Mouse (Mus musculus) erythroblast, embryonic 14.5 days (primary cell): ENCODE data around the gene 4930469K13Rik. TPM values are rescaled to one million over a fixed set of nuclear protein-coding genes. Genes with fewer than 3 reads are reported as not detected.

Source experiments
- H3K27me3 ChIP-seq: 2 replicates; pipeline ENCODE4 v1.6.1; 2012; ENCODE audit warnings: inconsistent platforms; ENCODE audit not compliant: control insufficient read depth
- H3K36me3 ChIP-seq: 2 replicates; pipeline ENCODE4 v1.6.1; 2012; ENCODE audit warnings: mild to moderate bottlenecking, inconsistent platforms; ENCODE audit not compliant: control insufficient read depth
- H3K4me1 ChIP-seq: 2 replicates; pipeline ENCODE4 v1.6.1; 2012; ENCODE audit warnings: inconsistent platforms; ENCODE audit not compliant: control insufficient read depth
- H3K4me3 ChIP-seq: replicated peaks from 2 replicates; pipeline ENCODE3; 2012; ENCODE audit warnings: moderate library complexity, mild to moderate bottlenecking, inconsistent platforms
- H3K9me3 ChIP-seq: 2 replicates; pipeline ENCODE4 v1.6.1; 2012; ENCODE audit warnings: low read length, inconsistent platforms, mixed read lengths; ENCODE audit not compliant: control insufficient read depth
- GATA1 ChIP-seq: IDR thresholded peaks from 2 replicates; pipeline ENCODE4 v1.6.1; 2012; ENCODE audit warnings: low read length, inconsistent platforms, mixed read lengths
- TAL1 ChIP-seq: IDR thresholded peaks from 3 replicates; pipeline ENCODE4 v1.6.1; 2012; ENCODE audit warnings: low read length, inconsistent platforms, mixed read lengths
- polyA plus RNA-seq: library from polyadenylated mRNA; stranded (reverse); fragments of >175 nt; gene quantifications from 2 replicates; pipeline ENCODE4 v1.2.3, GENCODE M21; 2012

Gene 4930469K13Rik
- polyA plus RNA-seq, 1 experiment: not detected

GRCm38 (mm10) chr11:34048375-34049124 lies 49.8 kb downstream of the 4930469K13Rik start:
- Histone ChIP-seq H3K9me3 (no peaks in the 10 kb centered on the region), H3K36me3 (no peaks in the 10 kb centered on the region), H3K4me3 (no peak overlapping the region), H3K4me1 (peaks cover 2% of the 10 kb centered on the region; the same call in 1 of the 2 replicates), H3K27me3 (no peaks in the 10 kb centered on the region)
- TF ChIP-seq GATA1 (no peak), TAL1 (no peak)

GRCm38 (mm10) chr11:34047542-34047937 lies 50.8 kb downstream of the 4930469K13Rik start:
- H3K36me3 ChIP-seq: no peaks in the 10 kb centered on the region
- peaks cover 2% of the 10 kb centered on the region; the same call in 1 of the 2 replicates for H3K4me1 ChIP-seq
- TF ChIP-seq TAL1: no peak
- no peak for TF ChIP-seq GATA1
- peak overlapping the region; percentile 16 for H3K4me3 ChIP-seq
- H3K27me3 ChIP-seq: no peaks in the 10 kb centered on the region
- H3K9me3 ChIP-seq: no peaks in the 10 kb centered on the region

- no peaks in the 10 kb centered on the region for H3K9me3 ChIP-seq
- no peaks in the 10 kb centered on the region for H3K36me3 ChIP-seq
- no peaks in the 10 kb centered on the region for H3K4me1 ChIP-seq
- no peaks in the 10 kb centered on the region for H3K27me3 ChIP-seq
- H3K4me3 ChIP-seq: peak within 1 kb of the TSS; percentile 16
- TF ChIP-seq TAL1 (no peak), GATA1 (no peak)
Measured at GRCm38 (mm10) chr11:34046767-34047541, 51.4 kb downstream of the 4930469K13Rik start, which contains the start of gene Lcp2. Lcp2 (plus strand) TSS chr11:34046920.

GRCm38 (mm10) chr11:34042808-34043207 lies 55.5 kb downstream of the 4930469K13Rik start:
- Histone ChIP-seq H3K36me3 (no peaks in the 10 kb centered on the region), H3K4me3 (no peak overlapping the region), H3K9me3 (no peaks in the 10 kb centered on the region), H3K27me3 (no peaks in the 10 kb centered on the region), H3K4me1 (no peaks in the 10 kb centered on the region)
- TF ChIP-seq TAL1: no peak
- no peak for TF ChIP-seq GATA1

GRCm38 (mm10) chr11:34040061-34040460 lies 58.3 kb downstream of the 4930469K13Rik start:
- H3K4me3 ChIP-seq: no peak overlapping the region
- TF ChIP-seq TAL1 (no peak), GATA1 (no peak)
- no peaks in the 10 kb centered on the region for H3K4me1 ChIP-seq
- no peaks in the 10 kb centered on the region; the same call in 1 of the 2 replicates for H3K9me3 ChIP-seq
- no peaks in the 10 kb centered on the region for H3K36me3 ChIP-seq
- no peaks in the 10 kb centered on the region for H3K27me3 ChIP-seq

- no peaks in the 10 kb centered on the region for H3K27me3 ChIP-seq
- H3K9me3 ChIP-seq: no peaks in the 10 kb centered on the region; the same call in 1 of the 2 replicates
- H3K36me3 ChIP-seq: no peaks in the 10 kb centered on the region
- H3K4me3 ChIP-seq: no peak overlapping the region
- no peaks in the 10 kb centered on the region; the same call in 1 of the 2 replicates for H3K4me1 ChIP-seq
- TF ChIP-seq GATA1 (no peak), TAL1 (no peak)
Measured at GRCm38 (mm10) chr11:34035909-34036658, 62.3 kb downstream of the 4930469K13Rik start.

GRCm38 (mm10) chr11:34034794-34035193 lies 63.6 kb downstream of the 4930469K13Rik start:
- Histone ChIP-seq H3K27me3 (no peaks in the 10 kb centered on the region), H3K36me3 (no peaks in the 10 kb centered on the region), H3K4me1 (no peaks in the 10 kb centered on the region; the same call in 1 of the 2 replicates), H3K4me3 (no peak overlapping the region), H3K9me3 (no peaks in the 10 kb centered on the region; the same call in 1 of the 2 replicates)
- TF ChIP-seq GATA1 (no peak), TAL1 (no peak)

- Histone ChIP-seq H3K36me3 (no peaks in the 10 kb centered on the region), H3K4me1 (no peaks in the 10 kb centered on the region; the same call in 1 of the 2 replicates), H3K9me3 (no peaks in the 10 kb centered on the region; the same call in 1 of the 2 replicates), H3K4me3 (no peak overlapping the region), H3K27me3 (no peaks in the 10 kb centered on the region)
- TF ChIP-seq GATA1 (no peak), TAL1 (no peak)
Measured at GRCm38 (mm10) chr11:34034008-34034505, 64.3 kb downstream of the 4930469K13Rik start.
